Mouse (Mus musculus): ENCODE data around the gene Smad3.

Smad3 gene

GRCm38 (mm10) chr9:63614018-63614985, 143.5 kb downstream of the Smad3 start:
- no peak for DNase-seq

- peak; percentile 29 for DNase-seq
Observed at GRCm38 (mm10) chr9:63613569-63613968, 144.2 kb downstream of the Smad3 start.

GRCm38 (mm10) chr9:63612565-63613515, 145.0 kb downstream of the Smad3 start:
- DNase-seq: peak; percentile 25

- no peak for DNase-seq
Observed at GRCm38 (mm10) chr9:63611967-63612366, 145.8 kb downstream of the Smad3 start.

GRCm38 (mm10) chr9:63610841-63611366, 146.9 kb downstream of the Smad3 start:
- peak; percentile 55 for DNase-seq

- no peak for DNase-seq
Observed at GRCm38 (mm10) chr9:63610231-63610630, 147.6 kb downstream of the Smad3 start.

GRCm38 (mm10) chr9:63609776-63610175, 148.0 kb downstream of the Smad3 start:
- no peak for DNase-seq

GRCm38 (mm10) chr9:63609246-63609645, 148.5 kb downstream of the Smad3 start:
- DNase-seq: no peak

- no peak for DNase-seq
Observed at GRCm38 (mm10) chr9:63608006-63608405, 149.8 kb downstream of the Smad3 start.

- no peak for DNase-seq
Observed at GRCm38 (mm10) chr9:63606594-63606993, 151.2 kb downstream of the Smad3 start.

GRCm38 (mm10) chr9:63603849-63604248, 153.9 kb downstream of the Smad3 start:
- peak; percentile 45 for DNase-seq

- peak; percentile 95 for DNase-seq
Observed at GRCm38 (mm10) chr9:63602043-63602939, 155.5 kb downstream of the Smad3 start, which contains the start of the genes Iqch and Aagab. Gene Iqch, minus strand, starts transcription at chr9:63602493. Gene Aagab, plus strand, starts transcription at chr9:63602660.
